Mouse (Mus musculus) erythroblast, embryonic 14.5 days (primary cell): Measurements from ENCODE around the gene Dapl1. TPM values are rescaled to one million over a fixed set of nuclear protein-coding genes. Genes with fewer than 3 reads are reported as not detected.

ENCODE experiments used
- H3K27me3 ChIP-seq: 2 replicates; pipeline ENCODE4 v1.6.1; 2012; ENCODE audit warnings: inconsistent platforms; ENCODE audit not compliant: control insufficient read depth
- H3K36me3 ChIP-seq: 2 replicates; pipeline ENCODE4 v1.6.1; 2012; ENCODE audit warnings: mild to moderate bottlenecking, inconsistent platforms; ENCODE audit not compliant: control insufficient read depth
- H3K4me1 ChIP-seq: 2 replicates; pipeline ENCODE4 v1.6.1; 2012; ENCODE audit warnings: inconsistent platforms; ENCODE audit not compliant: control insufficient read depth
- H3K4me3 ChIP-seq: replicated peaks from 2 replicates; pipeline ENCODE3; 2012; ENCODE audit warnings: moderate library complexity, mild to moderate bottlenecking, inconsistent platforms
- H3K9me3 ChIP-seq: 2 replicates; pipeline ENCODE4 v1.6.1; 2012; ENCODE audit warnings: low read length, inconsistent platforms, mixed read lengths; ENCODE audit not compliant: control insufficient read depth
- GATA1 ChIP-seq: IDR thresholded peaks from 2 replicates; pipeline ENCODE4 v1.6.1; 2012; ENCODE audit warnings: low read length, inconsistent platforms, mixed read lengths
- TAL1 ChIP-seq: IDR thresholded peaks from 3 replicates; pipeline ENCODE4 v1.6.1; 2012; ENCODE audit warnings: low read length, inconsistent platforms, mixed read lengths
- polyA plus RNA-seq: library from polyadenylated mRNA; stranded (reverse); fragments of >175 nt; gene quantifications from 2 replicates; pipeline ENCODE4 v1.2.3, GENCODE M21; 2012

Gene Dapl1
- not detected in 2 replicates for polyA plus RNA-seq

- H3K9me3 ChIP-seq = no peaks in the 10 kb centered on the region
- H3K4me3 ChIP-seq = no peak within 1 kb of the TSS
- no peaks in the 10 kb centered on the region for H3K4me1 ChIP-seq
- TF ChIP-seq TAL1 = no peak
- no peaks in the 10 kb centered on the region for H3K36me3 ChIP-seq
- no peaks in the 10 kb centered on the region for H3K27me3 ChIP-seq
These were observed at the start of gene Dapl1 for GRCm38 (mm10) chr2:59484438-59484837. TSS of gene Dapl1 (plus strand) at chr2:59484653.

DNA sequence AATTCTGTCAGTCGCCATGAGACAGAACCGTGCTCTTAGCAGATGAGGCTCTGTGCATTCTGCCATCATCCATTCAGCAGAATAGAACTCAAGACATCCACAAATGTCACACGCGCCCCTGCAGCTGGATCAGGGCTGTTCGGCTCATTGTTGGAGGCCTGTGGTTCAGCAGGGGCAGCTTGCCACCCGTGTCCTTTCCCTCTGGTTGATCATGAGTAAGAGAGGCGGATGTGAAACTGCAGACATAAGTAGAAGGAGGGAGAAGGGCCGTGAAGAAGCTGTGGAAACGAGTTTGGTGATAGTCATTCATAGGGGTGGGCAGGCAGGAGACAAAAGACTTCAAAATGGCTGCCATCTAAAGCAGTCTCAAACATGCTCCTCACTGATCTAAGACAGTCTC, 49.6 kb upstream of the Dapl1 start:
- H3K27me3 ChIP-seq = no peaks in the 10 kb centered on the region
- H3K4me3 ChIP-seq = no peak overlapping the region
- TF ChIP-seq TAL1 (no peak), GATA1 (no peak)
- no peaks in the 10 kb centered on the region for H3K4me1 ChIP-seq
- no peaks in the 10 kb centered on the region for H3K36me3 ChIP-seq
- 0 out of 2 replicates have a peak, but pooled peaks cover 4% of the 10 kb centered on the region for H3K9me3 ChIP-seq

- Histone ChIP-seq H3K4me3 (no peak overlapping the region), H3K36me3 (no peaks in the 10 kb centered on the region), H3K27me3 (no peaks in the 10 kb centered on the region), H3K9me3 (0 out of 2 replicates have a peak, but pooled peaks cover 4% of the 10 kb centered on the region), H3K4me1 (no peaks in the 10 kb centered on the region)
- TF ChIP-seq GATA1 (no peak), TAL1 (no peak)
These were observed 46.6 kb upstream of the Dapl1 start for GRCm38 (mm10) chr2:59437684-59438393.

DNA sequence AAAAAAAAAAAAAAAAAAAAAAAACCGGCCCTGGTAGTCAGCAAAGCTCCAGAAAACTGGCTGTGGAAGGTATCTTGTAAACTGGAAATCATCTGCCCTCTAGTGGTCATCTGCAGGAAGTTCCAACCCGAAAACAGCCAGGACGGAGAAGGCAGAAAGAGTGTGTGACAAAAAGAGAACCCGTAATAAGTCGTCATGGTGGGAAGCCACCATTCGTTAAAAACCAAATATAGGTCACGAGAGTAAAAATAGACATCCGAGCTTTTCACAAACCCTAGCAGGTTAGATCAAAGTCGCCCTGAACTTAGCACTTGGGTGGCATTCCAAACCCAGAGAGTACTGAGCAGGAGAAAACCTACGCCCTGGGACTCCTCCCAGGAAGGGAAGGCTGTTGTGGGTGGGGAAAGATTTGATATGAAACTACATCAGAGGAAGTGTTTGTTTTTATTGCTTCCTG, 45.9 kb upstream of the Dapl1 start:
- Histone ChIP-seq H3K4me1 (no peaks in the 10 kb centered on the region), H3K9me3 (0 out of 2 replicates have a peak, but pooled peaks cover 4% of the 10 kb centered on the region), H3K4me3 (no peak overlapping the region), H3K36me3 (no peaks in the 10 kb centered on the region), H3K27me3 (no peaks in the 10 kb centered on the region)
- TF ChIP-seq TAL1 (no peak), GATA1 (no peak)

- Histone ChIP-seq H3K9me3 (0 out of 2 replicates have a peak, but pooled peaks cover 4% of the 10 kb centered on the region), H3K27me3 (no peaks in the 10 kb centered on the region), H3K36me3 (no peaks in the 10 kb centered on the region), H3K4me1 (no peaks in the 10 kb centered on the region), H3K4me3 (no peak overlapping the region)
- TF ChIP-seq GATA1 = no peak
- TF ChIP-seq TAL1 = no peak
These were observed 44.6 kb upstream of the Dapl1 start for GRCm38 (mm10) chr2:59439824-59440223.

DNA sequence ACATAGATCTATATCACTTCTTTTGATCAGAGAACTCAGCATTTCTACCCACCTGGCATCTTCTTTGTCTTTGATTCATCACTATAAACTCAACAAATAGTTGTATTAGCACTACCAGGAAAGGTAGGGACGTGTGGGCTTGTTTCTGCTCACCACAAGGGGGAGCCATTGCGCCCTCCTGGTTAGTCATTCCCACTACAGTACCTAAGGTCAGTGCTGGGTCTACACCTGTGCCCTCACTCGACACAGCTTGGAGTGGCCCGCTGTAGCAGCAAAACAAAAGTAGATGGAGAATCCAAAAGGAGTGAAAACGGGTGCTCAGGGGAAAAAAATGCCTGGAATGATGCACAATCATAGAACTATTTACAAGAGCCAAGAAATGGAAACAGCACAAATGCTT, 44.0 kb upstream of the Dapl1 start:
- H3K4me3 ChIP-seq = no peak overlapping the region

DNA sequence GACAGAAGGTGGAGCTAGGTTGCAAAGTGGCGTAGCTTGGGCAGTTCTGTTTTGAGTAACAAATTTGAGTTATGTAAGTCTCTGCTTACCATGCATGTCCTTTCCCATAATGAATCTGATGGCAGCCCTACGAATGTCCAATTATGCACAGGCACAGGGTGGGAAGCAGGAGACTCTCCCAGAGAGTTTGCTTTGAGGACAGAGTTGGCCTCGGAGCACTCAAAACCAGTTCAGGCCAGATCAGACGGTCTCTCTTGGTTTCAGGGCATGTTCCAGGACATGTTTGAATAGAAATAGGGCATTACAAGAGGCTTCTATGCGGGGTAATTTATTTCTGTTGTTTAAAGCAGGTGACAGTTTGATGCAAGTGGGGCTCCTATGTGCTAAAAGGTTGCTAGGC, 42.8 kb upstream of the Dapl1 start:
- TF ChIP-seq TAL1 = no peak
- no peak for TF ChIP-seq GATA1
- H3K9me3 ChIP-seq = no peaks in the 10 kb centered on the region
- H3K4me1 ChIP-seq = no peaks in the 10 kb centered on the region
- H3K4me3 ChIP-seq = no peak overlapping the region
- H3K27me3 ChIP-seq = no peaks in the 10 kb centered on the region
- no peaks in the 10 kb centered on the region for H3K36me3 ChIP-seq

More for the DNA sequence above, 44.0 kb upstream of the Dapl1 start:
- Histone ChIP-seq H3K4me1 (no peaks in the 10 kb centered on the region), H3K36me3 (no peaks in the 10 kb centered on the region), H3K9me3 (0 out of 2 replicates have a peak, but pooled peaks cover under 1% of the 10 kb centered on the region), H3K27me3 (no peaks in the 10 kb centered on the region)
- TF ChIP-seq TAL1 (no peak), GATA1 (no peak)

DNA sequence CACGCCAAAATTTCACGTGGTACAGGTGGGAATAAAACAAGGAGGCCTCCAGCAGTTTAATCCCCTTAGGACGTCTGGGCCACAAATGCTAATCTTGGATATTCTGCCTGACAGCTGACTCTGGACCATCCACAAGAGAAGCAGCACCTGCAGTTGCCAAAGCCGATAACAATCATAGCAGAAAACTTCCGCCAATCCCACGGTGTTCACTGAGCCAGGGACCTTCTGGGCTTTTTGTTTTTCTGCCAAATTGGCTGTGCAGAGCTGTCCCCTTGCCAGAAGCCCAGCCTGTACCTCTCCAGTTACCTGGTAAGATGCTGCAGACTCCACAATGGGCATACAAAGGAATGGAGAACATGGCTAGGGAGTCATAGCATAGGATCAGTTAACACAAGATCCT, 37.8 kb upstream of the Dapl1 start:
- Histone ChIP-seq H3K4me3 (no peak overlapping the region), H3K9me3 (no peaks in the 10 kb centered on the region), H3K36me3 (no peaks in the 10 kb centered on the region), H3K4me1 (no peaks in the 10 kb centered on the region), H3K27me3 (no peaks in the 10 kb centered on the region)
- TF ChIP-seq TAL1 = no peak
- no peak for TF ChIP-seq GATA1

GRCm38 (mm10) chr2:59447712-59448111, 36.7 kb upstream of the Dapl1 start:
- Histone ChIP-seq H3K9me3 (no peaks in the 10 kb centered on the region), H3K27me3 (no peaks in the 10 kb centered on the region), H3K36me3 (no peaks in the 10 kb centered on the region), H3K4me1 (no peaks in the 10 kb centered on the region), H3K4me3 (no peak overlapping the region)
- no peak for TF ChIP-seq GATA1
- TF ChIP-seq TAL1 = no peak
